Mouse (Mus musculus): Measurements from ENCODE around the gene Adra2c. TPM values are rescaled to one million over a fixed set of nuclear protein-coding genes. Genes with fewer than 3 reads are reported as not detected.
A peak's percentile ranks its signal among the peaks of the same experiment; 100 is the strongest.

Gene Adra2c
- total RNA-seq, 2 experiments from 2014 or later, result 0.24 to 0.37 TPM

DNA sequence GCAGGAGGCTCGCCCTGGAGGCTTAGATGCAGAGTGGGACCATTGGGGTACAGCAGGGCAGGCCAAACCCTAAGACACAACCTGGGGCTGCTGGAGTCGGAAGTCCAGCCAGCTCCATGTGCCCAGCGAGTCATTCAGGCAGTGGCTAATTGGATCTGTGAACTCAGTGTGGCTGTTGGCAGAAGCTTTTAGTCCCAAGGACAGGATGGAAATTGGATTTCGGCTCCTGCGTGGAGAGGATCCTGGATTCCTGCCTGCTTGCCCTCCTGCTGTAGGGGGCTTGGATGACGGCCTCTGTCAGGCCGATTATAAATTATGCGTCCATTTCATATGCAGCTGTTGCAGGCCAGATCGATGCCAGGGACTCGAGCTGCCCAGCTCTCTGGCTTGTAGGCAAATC, 27.2 kb downstream of the Adra2c start:
- intact Hi-C loops (cut with DNase I; ENCODE audit: low total_unique reads), result no loop called here
- no peak for DNase-seq

DNA sequence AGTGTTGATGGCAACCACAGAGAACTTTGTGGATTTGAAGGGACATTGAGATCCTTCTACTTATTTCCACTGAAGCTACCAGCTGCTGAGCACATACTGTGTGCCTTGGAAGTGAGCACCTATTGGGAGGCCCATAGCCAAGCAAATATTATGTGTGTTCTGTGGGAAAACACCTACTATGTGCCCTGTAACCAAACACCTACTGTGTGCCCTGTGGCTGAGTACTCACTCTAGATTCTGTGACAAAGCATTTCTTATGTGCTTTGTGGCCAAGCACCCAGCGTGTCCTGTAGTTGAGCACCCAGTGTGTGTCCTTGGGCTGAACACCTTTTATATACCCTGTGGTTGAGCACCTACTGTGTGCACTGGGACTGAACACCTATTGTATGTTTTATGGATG, 28.6 kb downstream of the Adra2c start:
- intact Hi-C loops (cut with DNase I; ENCODE audit: low total_unique reads), result no loop called here
- DNase-seq, result no peak

GRCm38 (mm10) chr5:35309853-35310252, 31.7 kb downstream of the Adra2c start:
- no peak for DNase-seq
- intact Hi-C loops (cut with DNase I; ENCODE audit: low total_unique reads), result no loop called here

GRCm38 (mm10) chr5:35311738-35312250, 33.7 kb downstream of the Adra2c start:
- intact Hi-C loops (cut with DNase I; ENCODE audit: low total_unique reads), result no loop called here
- DNase-seq, result no peak

GRCm38 (mm10) chr5:35313231-35313821, 35.2 kb downstream of the Adra2c start:
- intact Hi-C loops (cut with DNase I; ENCODE audit: low total_unique reads), result no loop called here
- DNase-seq, result no peak

GRCm38 (mm10) chr5:35313826-35314586, 35.9 kb downstream of the Adra2c start:
- no peak for DNase-seq
- intact Hi-C loops (cut with DNase I; ENCODE audit: low total_unique reads), result no loop called here

GRCm38 (mm10) chr5:35314629-35315028, 36.5 kb downstream of the Adra2c start:
- no peak for DNase-seq
- intact Hi-C loops (cut with DNase I; ENCODE audit: low total_unique reads), result no loop called here

GRCm38 (mm10) chr5:35315204-35315603, 37.1 kb downstream of the Adra2c start:
- intact Hi-C loops (cut with DNase I; ENCODE audit: low total_unique reads), result no loop called here

GRCm38 (mm10) chr5:35320650-35321049, 42.5 kb downstream of the Adra2c start:
- intact Hi-C loops (cut with DNase I; ENCODE audit: low total_unique reads), result no loop called here

More at GRCm38 (mm10) chr5:35315204-35315603, 37.1 kb downstream of the Adra2c start:
- no peak for DNase-seq

DNA sequence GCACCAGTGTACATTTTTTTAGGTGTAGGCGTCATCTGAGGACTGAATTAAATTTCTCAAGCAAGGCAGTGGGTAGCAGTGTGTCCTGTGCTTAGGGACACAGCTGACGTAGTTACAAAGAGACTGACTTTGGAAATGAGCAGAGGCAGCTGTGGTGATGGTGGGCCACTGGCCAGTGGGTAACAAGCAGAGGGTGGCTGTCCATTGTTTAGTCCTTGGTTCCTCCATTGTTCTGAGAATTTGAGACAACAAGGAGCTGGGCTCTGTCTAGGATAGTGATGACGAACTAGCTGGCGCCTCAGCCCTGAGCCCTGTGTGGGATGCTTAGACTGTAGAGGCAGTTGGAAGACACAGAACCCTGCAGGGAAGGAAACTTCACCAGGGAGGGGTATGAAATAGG, 52.7 kb downstream of the Adra2c start:
- intact Hi-C loops (cut with DNase I; ENCODE audit: low total_unique reads), result no loop called here
- no peak for DNase-seq

More at GRCm38 (mm10) chr5:35320650-35321049, 42.5 kb downstream of the Adra2c start:
- peak; percentile 56 for DNase-seq

Other genes with a start within 250 kb of the Adra2c start
- gene Hgfac, start 236.8 kb upstream of the Adra2c start, total RNA-seq (2021), result under 1 TPM; 0.42 to 0.45 TPM
- 10 to 100 TPM; 30.0 to 33.3 TPM for gene Dok7, start 221.6 kb upstream of the Adra2c start, total RNA-seq (2021)
- 10 to 100 TPM; 33.0 to 36.7 TPM for gene Lrpap1, start 172.6 kb upstream of the Adra2c start, total RNA-seq (2021)
- gene Hmx1, start 110.8 kb downstream of the Adra2c start, total RNA-seq (2021), result not detected
- 10 to 100 TPM; 12.5 to 14.5 TPM for gene Cpz, start 247.4 kb downstream of the Adra2c start, total RNA-seq (2021)